Mouse (Mus musculus): ENCODE measurements at regions not wholly inside any gene's neighbourhood (a gene's known extent, or its start where the extent isn't known, plus 50 kb on each side); places are given as distances from the start of the nearest gene placed in this dataset.
"Not testable (repeated sequence)": the region's sequence is repeated elsewhere in the genome, so short reads cannot be mapped to it uniquely, and the experiment has no call there.

- 59% methylated on average over 3 of the region's 3 CpGs for WGBS
- no peaks in the 10 kb centered on the region for H3K36me3 ChIP-seq (replicated peaks)
- no peak for DNase-seq (ENCODE audit: low spot score)
- no peak overlapping the region for H3K27ac ChIP-seq (replicated peaks)
- H3K27me3 ChIP-seq (replicated peaks; ENCODE audit: low read depth, poor library complexity, severe bottlenecking): no peaks in the 10 kb centered on the region
- H3K4me3 ChIP-seq: no peak overlapping the region
- no peaks in the 10 kb centered on the region for H3K4me1 ChIP-seq
- H3K9me3 ChIP-seq: no peaks in the 10 kb centered on the region
Observed at GRCm38 (mm10) chr2:107869304-107869958, 579.0 kb downstream of the Kcna4 start.

DNA sequence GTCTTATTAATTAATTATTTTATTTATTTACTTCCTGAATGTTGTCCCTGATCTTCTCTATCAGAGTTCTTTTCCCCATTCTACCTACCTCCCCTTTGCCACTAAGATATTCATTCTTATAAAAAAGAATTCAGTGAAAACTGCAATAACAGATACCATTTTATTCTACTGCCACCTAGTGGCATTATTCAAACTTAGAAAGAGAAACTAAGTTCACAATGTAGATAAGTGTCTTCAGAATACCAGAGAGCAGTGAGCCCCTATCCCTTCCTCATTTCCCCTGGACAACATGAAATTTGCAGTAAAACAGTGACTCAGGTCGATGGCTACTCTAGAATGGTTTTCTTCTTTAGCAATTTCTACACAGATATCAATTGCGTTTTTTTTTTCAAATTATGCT is 589.2 kb downstream of the Kcna4 start:
- Histone ChIP-seq H3K9me3 (no peaks in the 10 kb centered on the region), H3K27me3 (replicated peaks; ENCODE audit: low read depth, poor library complexity, severe bottlenecking) (no peaks in the 10 kb centered on the region), H3K36me3 (replicated peaks) (no peaks in the 10 kb centered on the region), H3K27ac (replicated peaks) (no peak overlapping the region), H3K4me1 (no peaks in the 10 kb centered on the region), H3K4me3 (no peak overlapping the region)
- DNase-seq (ENCODE audit: low spot score): no peak
- 33% methylated on average over 2 of the region's 2 CpGs for WGBS

DNA sequence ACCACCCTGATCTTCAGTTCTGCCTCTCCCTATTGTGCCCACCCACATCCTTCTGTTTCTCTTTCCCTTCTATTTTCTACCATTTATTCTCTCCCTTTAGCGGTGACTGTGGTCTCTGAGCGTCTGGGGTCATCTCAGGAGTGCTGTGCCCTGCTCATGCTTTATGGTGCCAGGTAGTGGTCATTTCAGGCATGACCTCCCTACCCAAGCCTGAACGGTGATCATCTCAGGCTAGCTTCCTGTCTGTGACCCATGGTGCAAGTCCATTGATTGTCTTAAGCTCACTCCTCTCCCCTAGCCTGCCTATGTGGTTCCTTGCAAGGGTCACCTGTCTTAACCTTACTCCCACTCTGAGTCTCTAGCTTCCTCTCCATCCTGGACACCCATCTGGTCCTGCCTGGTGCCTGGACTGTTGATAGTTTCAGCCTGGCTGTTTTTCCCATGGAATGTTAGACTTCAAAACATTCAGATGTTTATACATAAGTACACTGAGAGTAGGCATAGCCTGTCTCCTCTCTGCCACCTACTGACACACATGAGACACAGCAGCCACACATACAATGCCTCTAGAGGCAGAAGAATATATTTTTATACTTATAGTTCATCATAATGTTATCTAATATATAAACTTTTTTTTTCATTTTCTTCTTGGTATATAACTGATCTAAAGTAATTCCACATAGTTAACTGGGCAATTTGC is 595.8 kb downstream of the Kcna4 start:
- 77% methylated on average over 3 of the region's 3 CpGs for WGBS

DNA sequence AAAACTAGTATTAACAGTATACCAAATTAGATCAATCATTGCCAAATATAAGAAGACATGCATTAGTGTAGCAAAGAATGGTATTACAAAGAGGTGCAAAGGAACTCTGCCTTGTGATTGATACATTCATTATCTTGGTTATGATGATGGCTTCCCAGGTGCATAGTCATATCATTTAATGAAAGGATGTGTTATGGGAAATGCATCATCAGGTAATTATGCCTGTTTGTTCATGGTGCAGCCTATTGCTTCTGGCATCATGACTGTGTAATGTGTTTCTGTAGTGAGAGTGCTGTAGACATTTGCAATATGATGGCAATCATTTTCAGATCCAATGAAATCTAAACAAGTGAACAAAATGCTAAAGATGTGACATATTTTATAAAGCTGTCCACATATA is 597.8 kb downstream of the Kcna4 start:
- no peaks in the 10 kb centered on the region for H3K9me3 ChIP-seq
- H3K27ac ChIP-seq (replicated peaks): no peak overlapping the region
- no peaks in the 10 kb centered on the region for H3K4me1 ChIP-seq
- no peaks in the 10 kb centered on the region for H3K27me3 ChIP-seq (replicated peaks; ENCODE audit: low read depth, poor library complexity, severe bottlenecking)
- H3K36me3 ChIP-seq (replicated peaks): no peaks in the 10 kb centered on the region
- no peak for DNase-seq (ENCODE audit: low spot score)
- no peak overlapping the region for H3K4me3 ChIP-seq

More for the DNA sequence above, 595.8 kb downstream of the Kcna4 start:
- Histone ChIP-seq H3K36me3 (replicated peaks) (no peaks in the 10 kb centered on the region), H3K4me1 (no peaks in the 10 kb centered on the region), H3K4me3 (no peak overlapping the region), H3K27me3 (replicated peaks; ENCODE audit: low read depth, poor library complexity, severe bottlenecking) (no peaks in the 10 kb centered on the region), H3K27ac (replicated peaks) (no peak overlapping the region), H3K9me3 (no peaks in the 10 kb centered on the region)
- no peak for DNase-seq (ENCODE audit: low spot score)

DNA sequence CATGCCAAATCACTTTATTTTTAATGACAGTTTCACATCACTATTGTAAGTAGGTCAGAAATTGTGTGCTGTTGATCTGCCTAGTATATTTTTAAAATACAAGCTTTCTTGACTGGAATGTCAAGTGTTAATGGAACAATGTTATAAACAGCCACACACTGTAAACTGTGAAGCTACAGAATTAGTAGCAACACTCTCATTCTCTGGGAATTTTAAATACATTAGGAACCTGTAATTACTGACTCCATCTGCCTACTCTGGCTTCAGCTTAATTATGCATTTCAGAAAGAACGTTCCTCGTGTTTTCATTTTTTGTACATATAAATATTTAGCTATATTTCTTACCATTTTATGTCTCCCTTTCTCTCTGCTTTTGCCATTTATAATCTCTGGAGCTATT is 634.7 kb downstream of the Kcna4 start:
- Histone ChIP-seq H3K27me3 (replicated peaks; ENCODE audit: low read depth, poor library complexity, severe bottlenecking) (no peaks in the 10 kb centered on the region), H3K36me3 (replicated peaks) (no peaks in the 10 kb centered on the region), H3K4me1 (no peaks in the 10 kb centered on the region), H3K9me3 (no peaks in the 10 kb centered on the region), H3K4me3 (no peak overlapping the region), H3K27ac (replicated peaks) (no peak overlapping the region)
- DNase-seq (ENCODE audit: low spot score): no peak
- WGBS: 93% methylated on average over 2 of the region's 2 CpGs

GRCm38 (mm10) chr2:107926606-107927005 is 636.2 kb downstream of the Kcna4 start:
- no peak for DNase-seq (ENCODE audit: low spot score)
- no peaks in the 10 kb centered on the region for H3K27me3 ChIP-seq (replicated peaks; ENCODE audit: low read depth, poor library complexity, severe bottlenecking)
- H3K36me3 ChIP-seq (replicated peaks): no peaks in the 10 kb centered on the region
- WGBS: 93% methylated on average over 1 of the region's 1 CpGs
- no peak overlapping the region for H3K4me3 ChIP-seq
- H3K27ac ChIP-seq (replicated peaks): no peak overlapping the region
- H3K4me1 ChIP-seq: no peaks in the 10 kb centered on the region
- no peaks in the 10 kb centered on the region for H3K9me3 ChIP-seq

DNA sequence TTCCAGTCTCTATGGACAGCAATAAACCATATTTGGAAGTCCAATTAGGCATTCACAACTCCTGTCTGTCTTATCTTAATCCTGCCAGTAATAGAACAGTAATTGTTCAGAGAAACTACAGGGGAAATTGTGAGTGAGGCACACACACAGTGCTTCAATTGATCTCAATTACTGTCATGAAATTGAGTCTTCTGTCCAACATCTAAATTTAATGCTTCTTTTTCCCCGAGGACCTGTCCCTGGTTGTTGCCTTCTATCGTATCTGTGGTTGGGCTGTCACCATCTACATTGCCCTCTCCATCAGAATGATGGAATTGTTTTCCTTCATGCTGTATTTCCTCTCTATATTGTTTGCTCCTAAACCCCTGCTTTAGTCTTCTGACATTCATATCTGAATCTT is 644.9 kb downstream of the Kcna4 start:
- H3K4me1 ChIP-seq: no peaks in the 10 kb centered on the region
- H3K27ac ChIP-seq (replicated peaks): no peak overlapping the region
- H3K9me3 ChIP-seq: no peaks in the 10 kb centered on the region
- WGBS: 55% methylated on average over 2 of the region's 2 CpGs
- H3K36me3 ChIP-seq (replicated peaks): no peaks in the 10 kb centered on the region
- DNase-seq (ENCODE audit: low spot score): no peak
- H3K4me3 ChIP-seq: no peak overlapping the region
- no peaks in the 10 kb centered on the region for H3K27me3 ChIP-seq (replicated peaks; ENCODE audit: low read depth, poor library complexity, severe bottlenecking)

DNA sequence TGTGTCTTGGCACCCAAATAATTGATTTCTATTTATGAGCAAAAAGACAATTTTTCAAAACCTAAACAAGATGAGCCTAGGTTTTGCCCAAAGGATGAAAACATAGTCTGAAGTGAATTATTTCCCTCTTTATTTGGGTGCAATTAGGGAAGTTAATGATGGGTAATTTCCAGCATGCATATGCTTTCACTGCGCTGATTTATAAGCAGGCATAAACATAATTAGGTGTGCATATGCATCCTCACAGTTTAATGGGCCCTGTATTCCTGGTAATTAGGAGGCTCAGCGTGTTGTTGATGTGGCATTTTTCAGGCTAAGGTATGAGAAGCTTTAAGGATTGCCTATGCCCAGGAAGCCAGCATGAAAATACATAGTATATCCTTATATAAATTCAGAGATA is 645.3 kb downstream of the Kcna4 start:
- H3K36me3 ChIP-seq (replicated peaks): no peaks in the 10 kb centered on the region
- no peaks in the 10 kb centered on the region for H3K9me3 ChIP-seq
- H3K4me1 ChIP-seq: no peaks in the 10 kb centered on the region
- H3K4me3 ChIP-seq: no peak overlapping the region
- no peak overlapping the region for H3K27ac ChIP-seq (replicated peaks)
- 82% methylated on average over 2 of the region's 2 CpGs for WGBS
- no peaks in the 10 kb centered on the region for H3K27me3 ChIP-seq (replicated peaks; ENCODE audit: low read depth, poor library complexity, severe bottlenecking)
- no peak for DNase-seq (ENCODE audit: low spot score)

- DNase-seq (ENCODE audit: low spot score): no peak
- H3K4me1 ChIP-seq: no peaks in the 10 kb centered on the region
- no peak overlapping the region for H3K27ac ChIP-seq (replicated peaks)
- H3K9me3 ChIP-seq: no peaks in the 10 kb centered on the region
- no peak overlapping the region for H3K4me3 ChIP-seq
- no peaks in the 10 kb centered on the region for H3K36me3 ChIP-seq (replicated peaks)
- no peaks in the 10 kb centered on the region for H3K27me3 ChIP-seq (replicated peaks; ENCODE audit: low read depth, poor library complexity, severe bottlenecking)
Observed at GRCm38 (mm10) chr2:107941374-107941773, 650.9 kb downstream of the Kcna4 start.

DNA sequence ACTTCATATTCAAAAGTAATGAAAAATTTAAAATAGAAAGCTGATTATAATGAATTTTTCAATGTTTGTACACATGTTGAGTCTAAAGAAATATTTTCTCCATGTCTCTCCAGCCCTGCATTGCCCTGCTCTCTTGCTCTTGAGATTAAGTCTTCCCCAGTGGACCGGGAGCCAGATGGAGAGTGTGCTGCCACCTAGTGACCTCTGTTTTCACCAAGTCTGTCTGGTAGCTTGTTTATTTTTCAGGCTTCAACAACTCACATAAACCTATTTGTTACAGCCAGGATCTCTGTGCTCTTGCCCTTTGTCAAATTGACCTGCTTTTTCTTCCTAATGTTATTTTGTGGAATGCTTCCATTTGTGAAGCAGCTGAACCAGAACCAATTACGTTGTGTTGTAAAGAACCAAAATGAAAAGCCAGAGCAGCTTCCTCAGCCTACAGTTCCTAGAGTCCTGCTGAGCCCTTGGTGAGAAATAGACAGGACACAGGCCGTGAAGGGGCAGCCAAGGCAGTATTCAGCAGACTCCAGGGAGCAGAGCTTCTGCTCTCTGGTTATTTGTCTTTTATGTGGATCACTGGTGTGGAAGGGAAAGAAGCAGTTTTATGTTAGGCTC is 655.5 kb downstream of the Kcna4 start:
- H3K36me3 ChIP-seq (replicated peaks): no peaks in the 10 kb centered on the region
- DNase-seq (ENCODE audit: low spot score): peak; percentile 39
- H3K27me3 ChIP-seq (replicated peaks; ENCODE audit: low read depth, poor library complexity, severe bottlenecking): no peaks in the 10 kb centered on the region
- 12% methylated on average over 3 of the region's 3 CpGs for WGBS
- no peak overlapping the region for H3K27ac ChIP-seq (replicated peaks)
- no peaks in the 10 kb centered on the region for H3K4me1 ChIP-seq
- no peak overlapping the region for H3K4me3 ChIP-seq
- H3K9me3 ChIP-seq: no peaks in the 10 kb centered on the region

DNA sequence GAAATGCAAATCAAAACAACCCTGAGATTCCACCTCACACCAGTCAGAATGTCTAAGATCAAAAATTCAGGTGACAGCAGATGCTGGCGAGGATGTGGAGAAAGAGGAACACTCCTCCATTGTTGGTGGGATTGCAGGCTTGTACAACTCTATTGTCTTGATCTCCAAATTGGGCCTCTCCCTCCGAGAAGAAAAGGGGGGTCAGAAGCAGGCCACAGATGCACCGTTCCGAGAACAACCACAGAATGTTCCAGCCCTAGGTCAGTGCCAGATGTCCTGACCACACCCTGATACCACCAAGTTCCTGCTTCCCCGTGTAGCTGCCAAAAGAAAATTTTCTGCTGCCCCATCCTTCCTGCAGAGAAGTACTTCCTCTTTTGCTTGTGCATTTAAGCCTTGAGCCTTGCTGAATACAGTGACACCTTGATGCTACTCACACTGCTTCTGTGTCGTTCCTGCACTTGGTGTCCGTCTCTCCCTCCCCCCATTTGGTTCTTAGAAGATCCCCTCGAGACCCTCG is 665.2 kb downstream of the Kcna4 start:
- H3K4me1 ChIP-seq; H3K27ac ChIP-seq (replicated peaks); H3K36me3 ChIP-seq (replicated peaks); H3K27me3 ChIP-seq (replicated peaks; ENCODE audit: low read depth, poor library complexity, severe bottlenecking); DNase-seq (ENCODE audit: low spot score); H3K9me3 ChIP-seq; H3K4me3 ChIP-seq: not testable (repeated sequence)
- 89% methylated on average over 9 of the region's 9 CpGs for WGBS

DNA sequence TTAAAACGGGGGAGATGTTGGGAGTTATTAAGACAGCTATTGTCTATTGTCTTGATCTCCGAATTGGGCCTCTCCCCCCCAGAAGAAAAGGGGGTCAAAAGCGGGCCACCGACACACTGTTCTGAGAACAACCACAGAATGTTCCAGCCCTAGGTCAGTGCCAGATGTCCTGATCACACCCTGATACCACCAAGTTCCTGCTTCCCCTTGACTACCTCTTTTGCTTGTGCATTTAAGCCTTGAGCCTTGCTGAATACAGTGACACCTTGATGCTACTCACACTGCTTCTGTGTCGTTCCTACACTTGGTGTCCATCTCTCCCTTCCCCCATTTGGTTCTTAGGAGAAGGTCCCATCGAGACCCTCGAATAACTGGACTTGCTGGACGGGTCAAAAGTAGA is 673.5 kb downstream of the Kcna4 start:
- WGBS: 91% methylated on average over 8 of the region's 8 CpGs
- not testable (repeated sequence) for H3K4me1 ChIP-seq

DNA sequence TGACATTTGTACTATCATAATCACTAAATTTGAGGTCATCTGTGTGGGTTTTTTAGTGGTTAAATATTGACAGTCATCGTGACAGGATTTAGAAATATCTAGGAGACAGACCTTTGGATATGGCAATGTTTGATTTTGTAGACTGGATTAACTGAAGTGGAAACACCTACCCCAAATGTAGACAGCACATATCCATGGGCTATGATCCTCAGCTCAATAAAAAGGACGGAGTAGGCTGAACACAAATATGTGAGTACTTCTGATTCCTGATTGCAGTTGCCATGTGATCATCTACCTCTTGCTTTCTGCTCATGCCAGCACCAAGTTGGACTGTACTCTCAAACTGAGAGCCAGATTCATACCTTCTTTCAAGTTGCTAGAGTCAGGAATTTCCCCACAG is 674.4 kb downstream of the Kcna4 start:
- Histone ChIP-seq H3K27me3 (replicated peaks; ENCODE audit: low read depth, poor library complexity, severe bottlenecking) (no peaks in the 10 kb centered on the region), H3K27ac (replicated peaks) (no peak overlapping the region), H3K36me3 (replicated peaks) (no peaks in the 10 kb centered on the region), H3K9me3 (no peaks in the 10 kb centered on the region), H3K4me3 (no peak overlapping the region), H3K4me1 (no peaks in the 10 kb centered on the region)
- WGBS: 94% methylated on average over 2 of the region's 2 CpGs
- DNase-seq (ENCODE audit: low spot score): no peak

More for the DNA sequence above, 673.5 kb downstream of the Kcna4 start:
- not testable (repeated sequence) for H3K9me3 ChIP-seq; DNase-seq (ENCODE audit: low spot score); H3K4me3 ChIP-seq; H3K27me3 ChIP-seq (replicated peaks; ENCODE audit: low read depth, poor library complexity, severe bottlenecking); H3K36me3 ChIP-seq (replicated peaks); H3K27ac ChIP-seq (replicated peaks)

All from embryonic facial prominence, embryonic 10.5 days (tissue).